Mouse (Mus musculus): ENCODE results near the gene 1700003F12Rik. TPM values are rescaled to one million over a fixed set of nuclear protein-coding genes. Genes with fewer than 3 reads are reported as not detected.

Gene 1700003F12Rik
- polyA plus RNA-seq, 1 experiment from 2014 or later = 3.2 TPM

DNA sequence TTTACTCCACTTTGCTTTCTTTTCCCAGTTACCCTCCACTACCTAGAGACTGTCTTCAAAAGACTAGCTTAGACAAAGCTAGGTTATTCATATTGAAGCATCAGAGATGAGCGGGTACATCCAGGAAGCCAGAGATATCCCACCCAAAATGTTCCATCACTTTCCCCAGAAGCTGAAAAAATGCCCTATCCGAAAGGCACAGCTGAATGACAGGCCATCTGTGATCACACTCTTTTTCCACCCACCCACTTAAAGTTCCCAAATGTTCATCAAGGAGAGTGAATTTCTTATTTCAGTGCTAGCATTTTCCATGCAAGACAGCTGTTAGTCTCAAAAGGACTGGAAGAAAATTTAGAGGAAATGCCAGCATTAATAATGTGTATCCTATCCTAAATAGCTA, 21.6 kb upstream of the 1700003F12Rik start:
- H3K9me3 ChIP-seq = no peaks in the 10 kb centered on the region
- H3K27ac ChIP-seq = no peak overlapping the region
- H3K27me3 ChIP-seq (replicated peaks) = no peaks in the 10 kb centered on the region
- no peak overlapping the region for H3K9ac ChIP-seq
- no peak overlapping the region for H3K4me2 ChIP-seq (replicated peaks)
- H3K36me3 ChIP-seq = peaks cover 54% of the 10 kb centered on the region
- no peaks in the 10 kb centered on the region for H3K4me1 ChIP-seq
- no peak for ATAC-seq (ENCODE audit: low FRiP score, low read depth)
- WGBS = 92% methylated on average over 2 of the region's 2 CpGs
- H3K4me3 ChIP-seq = no peak overlapping the region

GRCm38 (mm10) chr2:154526531-154526930, 20.4 kb upstream of the 1700003F12Rik start:
- no peak overlapping the region for H3K4me3 ChIP-seq
- H3K4me2 ChIP-seq (replicated peaks) = no peak overlapping the region
- no peaks in the 10 kb centered on the region for H3K27me3 ChIP-seq (replicated peaks)
- H3K27ac ChIP-seq = no peak overlapping the region
- peaks cover 60% of the 10 kb centered on the region for H3K36me3 ChIP-seq
- H3K9me3 ChIP-seq = no peaks in the 10 kb centered on the region
- no peaks in the 10 kb centered on the region for H3K4me1 ChIP-seq
- no peak for ATAC-seq (ENCODE audit: low FRiP score, low read depth)
- WGBS = 92% methylated on average over 3 of the region's 3 CpGs
- no peak overlapping the region for H3K9ac ChIP-seq

DNA sequence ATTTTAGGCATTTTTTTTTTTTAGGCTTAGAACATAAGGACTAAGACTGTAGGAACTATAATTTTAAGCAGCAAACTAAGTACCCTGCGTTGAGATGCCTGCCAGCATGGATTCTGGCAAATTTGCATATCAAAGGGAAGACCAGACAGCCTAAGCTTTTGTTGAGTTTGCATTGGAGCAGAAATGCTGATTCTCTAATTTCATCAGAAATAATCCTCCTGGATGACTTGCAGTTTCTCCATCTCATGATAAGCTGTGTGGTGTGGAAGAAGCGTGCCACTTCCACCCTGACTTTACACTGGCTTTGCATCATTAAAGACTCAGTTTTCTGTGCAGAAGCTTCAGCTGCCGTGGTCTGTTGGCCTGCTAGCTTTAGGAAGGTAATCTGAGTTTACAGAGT, 14.0 kb upstream of the 1700003F12Rik start:
- no peak for ATAC-seq (ENCODE audit: low FRiP score, low read depth)
- Histone ChIP-seq H3K36me3 (peaks cover 71% of the 10 kb centered on the region), H3K27me3 (replicated peaks) (no peaks in the 10 kb centered on the region), H3K27ac (no peak overlapping the region), H3K4me1 (peaks cover 8% of the 10 kb centered on the region; the same call in 1 of the 2 replicates), H3K9ac (no peak overlapping the region), H3K9me3 (no peaks in the 10 kb centered on the region), H3K4me3 (no peak overlapping the region), H3K4me2 (replicated peaks) (no peak overlapping the region)
- WGBS = 53% methylated on average over 3 of the region's 3 CpGs

GRCm38 (mm10) chr2:154534704-154535270, 12.1 kb upstream of the 1700003F12Rik start:
- peaks cover 22% of the 10 kb centered on the region; the same call in 1 of the 2 replicates for H3K4me1 ChIP-seq
- WGBS = 94% methylated on average over 12 of the region's 12 CpGs
- no peak overlapping the region for H3K4me3 ChIP-seq
- H3K4me2 ChIP-seq (replicated peaks) = no peak overlapping the region
- H3K27me3 ChIP-seq (replicated peaks) = no peaks in the 10 kb centered on the region
- peaks cover 58% of the 10 kb centered on the region for H3K36me3 ChIP-seq
- H3K9ac ChIP-seq = no peak overlapping the region
- H3K27ac ChIP-seq = no peak overlapping the region
- ATAC-seq (ENCODE audit: low FRiP score, low read depth) = no peak
- no peaks in the 10 kb centered on the region for H3K9me3 ChIP-seq

DNA sequence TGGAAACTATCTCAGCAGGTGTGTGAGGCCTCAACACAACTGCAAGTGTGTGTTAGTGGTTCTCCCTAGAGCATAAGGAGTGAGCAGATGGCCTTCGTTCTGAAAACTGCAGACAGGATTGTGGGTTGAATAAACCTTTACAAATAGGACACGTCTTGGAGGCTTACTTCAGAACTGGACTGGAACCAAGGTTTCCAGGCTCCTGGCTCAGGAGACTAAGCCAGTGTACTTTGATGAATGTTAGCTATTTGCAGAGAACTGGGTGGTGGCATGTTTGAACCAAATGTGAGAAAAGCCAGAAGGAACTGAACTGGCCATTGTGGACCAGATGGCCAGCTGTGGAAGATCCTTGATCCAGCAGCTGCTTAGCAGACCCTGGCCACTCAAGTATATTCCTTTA, 8.6 kb upstream of the 1700003F12Rik start:
- Histone ChIP-seq H3K4me1 (peaks cover 20% of the 10 kb centered on the region; the same call in 1 of the 2 replicates), H3K27me3 (replicated peaks) (no peaks in the 10 kb centered on the region), H3K9ac (no peak overlapping the region), H3K27ac (no peak overlapping the region), H3K4me2 (replicated peaks) (no peak overlapping the region), H3K4me3 (no peak overlapping the region), H3K36me3 (peaks cover 37% of the 10 kb centered on the region), H3K9me3 (no peaks in the 10 kb centered on the region)
- 0 out of 2 replicates have a peak, but pooled peaks have one; percentile 25 for ATAC-seq (ENCODE audit: low FRiP score, low read depth)
- 67% methylated on average over 2 of the region's 2 CpGs for WGBS

DNA sequence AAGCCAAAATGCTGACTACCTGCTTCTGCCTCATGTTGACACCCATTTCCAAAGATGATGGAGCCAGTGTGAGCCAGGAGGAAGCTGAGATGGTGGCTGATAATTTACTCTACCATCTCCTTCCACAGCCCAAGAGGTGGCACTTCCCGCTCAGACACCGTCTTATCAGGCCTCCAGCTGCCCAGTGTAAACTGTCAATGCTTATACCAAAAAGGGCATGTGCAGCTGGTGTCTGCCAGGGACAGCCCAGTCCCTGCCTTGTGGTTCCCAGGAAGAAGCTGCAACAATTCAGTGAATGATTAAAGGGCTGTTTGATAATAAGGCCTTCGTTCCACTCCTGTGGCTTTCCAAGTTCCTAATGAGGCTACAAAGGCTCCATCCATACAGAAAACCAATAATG, 8.2 kb upstream of the 1700003F12Rik start:
- Histone ChIP-seq H3K4me3 (no peak overlapping the region), H3K36me3 (peaks cover 35% of the 10 kb centered on the region), H3K9ac (no peak overlapping the region), H3K4me1 (peaks cover 20% of the 10 kb centered on the region; the same call in 1 of the 2 replicates), H3K27ac (no peak overlapping the region), H3K27me3 (replicated peaks) (no peaks in the 10 kb centered on the region), H3K9me3 (no peaks in the 10 kb centered on the region), H3K4me2 (replicated peaks) (no peak overlapping the region)
- peak; percentile 52 for ATAC-seq (ENCODE audit: low FRiP score, low read depth)
- 51% methylated on average over 3 of the region's 3 CpGs for WGBS

- peaks cover 27% of the 10 kb centered on the region for H3K36me3 ChIP-seq
- H3K27ac ChIP-seq = no peak overlapping the region
- no peak overlapping the region for H3K4me3 ChIP-seq
- WGBS = 73% methylated on average over 3 of the region's 3 CpGs
- H3K4me1 ChIP-seq = peaks cover 20% of the 10 kb centered on the region; the same call in 1 of the 2 replicates
- H3K4me2 ChIP-seq (replicated peaks) = no peak overlapping the region
- H3K9me3 ChIP-seq = no peaks in the 10 kb centered on the region
- H3K9ac ChIP-seq = no peak overlapping the region
- no peak for ATAC-seq (ENCODE audit: low FRiP score, low read depth)
- H3K27me3 ChIP-seq (replicated peaks) = no peaks in the 10 kb centered on the region
These were observed 7.2 kb upstream of the 1700003F12Rik start for GRCm38 (mm10) chr2:154539720-154540119.

GRCm38 (mm10) chr2:154541630-154542029, 5.3 kb upstream of the 1700003F12Rik start:
- Histone ChIP-seq H3K27me3 (replicated peaks) (no peaks in the 10 kb centered on the region), H3K9me3 (no peaks in the 10 kb centered on the region), H3K27ac (no peak overlapping the region), H3K4me1 (peaks cover 20% of the 10 kb centered on the region; the same call in 1 of the 2 replicates), H3K9ac (no peak overlapping the region), H3K4me3 (no peak overlapping the region), H3K36me3 (peaks cover 13% of the 10 kb centered on the region; the same call in 1 of the 2 replicates), H3K4me2 (replicated peaks) (no peak overlapping the region)
- 77% methylated on average over 2 of the region's 2 CpGs for WGBS
- ATAC-seq (ENCODE audit: low FRiP score, low read depth) = no peak

DNA sequence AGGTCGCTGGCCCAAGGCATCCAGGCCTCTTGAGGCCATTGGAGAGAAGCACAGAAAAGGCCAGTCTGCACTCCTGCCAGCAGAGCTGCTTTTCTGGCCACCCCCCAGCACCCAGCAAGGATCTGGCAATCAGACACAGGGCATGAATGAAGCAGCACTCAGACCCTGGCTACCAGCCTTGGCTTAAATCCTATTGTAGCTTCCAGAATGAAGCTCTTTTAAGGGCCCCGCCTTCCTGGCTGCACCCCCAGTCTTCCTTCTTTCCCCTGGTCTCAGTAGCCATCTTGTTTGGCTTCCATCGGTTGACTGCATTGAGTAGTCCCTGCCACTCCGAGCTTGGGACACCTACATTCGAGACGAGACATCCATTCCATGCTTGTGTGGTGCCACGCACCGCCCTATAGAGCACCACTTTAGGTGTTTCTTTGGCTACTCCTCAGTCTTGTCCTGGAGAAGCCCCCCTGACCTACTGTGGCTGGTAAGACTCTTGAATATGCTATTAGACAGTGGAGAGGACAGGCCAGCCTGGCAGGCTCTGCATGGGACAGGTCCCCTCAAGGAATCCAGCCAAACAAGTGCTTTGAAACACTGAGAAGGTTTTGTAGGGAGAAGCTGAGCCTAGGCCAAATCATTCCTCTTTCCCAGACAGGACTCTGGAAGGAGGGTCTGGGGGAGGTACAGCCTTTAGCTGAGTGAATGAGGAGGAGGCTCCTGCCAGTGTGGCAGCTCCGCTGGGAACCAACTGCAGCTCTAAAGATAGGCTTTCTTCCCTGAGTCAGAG, 3.1 kb upstream of the 1700003F12Rik start:
- no peak overlapping the region for H3K27ac ChIP-seq
- H3K4me3 ChIP-seq = no peak overlapping the region
- 91% methylated on average over 9 of the region's 9 CpGs for WGBS
- no peaks in the 10 kb centered on the region for H3K9me3 ChIP-seq
- no peak for ATAC-seq (ENCODE audit: low FRiP score, low read depth)
- H3K27me3 ChIP-seq (replicated peaks) = no peaks in the 10 kb centered on the region
- H3K36me3 ChIP-seq = 0 out of 2 replicates have a peak, but pooled peaks cover 3% of the 10 kb centered on the region
- no peak overlapping the region for H3K9ac ChIP-seq
- H3K4me2 ChIP-seq (replicated peaks) = no peak overlapping the region
- peaks cover 6% of the 10 kb centered on the region; the same call in 1 of the 2 replicates for H3K4me1 ChIP-seq

GRCm38 (mm10) chr2:154548688-154549087, 1.8 kb downstream of the 1700003F12Rik start:
- peak; percentile 12; the same call in 1 of the 2 replicates for ATAC-seq (ENCODE audit: low FRiP score, low read depth)
- peak overlapping the region; percentile 85; the same call in 1 of the 2 replicates for H3K4me2 ChIP-seq (replicated peaks)
- no peak overlapping the region for H3K27ac ChIP-seq
- WGBS = 31% methylated on average over 3 of the region's 3 CpGs
- no peaks in the 10 kb centered on the region for H3K9me3 ChIP-seq
- H3K27me3 ChIP-seq (replicated peaks) = peaks cover 13% of the 10 kb centered on the region
- 0 out of 2 replicates have a peak, but pooled peaks cover 3% of the 10 kb centered on the region for H3K36me3 ChIP-seq
- H3K4me3 ChIP-seq = no peak overlapping the region
- H3K9ac ChIP-seq = no peak overlapping the region
- H3K4me1 ChIP-seq = peaks cover 22% of the 10 kb centered on the region

DNA sequence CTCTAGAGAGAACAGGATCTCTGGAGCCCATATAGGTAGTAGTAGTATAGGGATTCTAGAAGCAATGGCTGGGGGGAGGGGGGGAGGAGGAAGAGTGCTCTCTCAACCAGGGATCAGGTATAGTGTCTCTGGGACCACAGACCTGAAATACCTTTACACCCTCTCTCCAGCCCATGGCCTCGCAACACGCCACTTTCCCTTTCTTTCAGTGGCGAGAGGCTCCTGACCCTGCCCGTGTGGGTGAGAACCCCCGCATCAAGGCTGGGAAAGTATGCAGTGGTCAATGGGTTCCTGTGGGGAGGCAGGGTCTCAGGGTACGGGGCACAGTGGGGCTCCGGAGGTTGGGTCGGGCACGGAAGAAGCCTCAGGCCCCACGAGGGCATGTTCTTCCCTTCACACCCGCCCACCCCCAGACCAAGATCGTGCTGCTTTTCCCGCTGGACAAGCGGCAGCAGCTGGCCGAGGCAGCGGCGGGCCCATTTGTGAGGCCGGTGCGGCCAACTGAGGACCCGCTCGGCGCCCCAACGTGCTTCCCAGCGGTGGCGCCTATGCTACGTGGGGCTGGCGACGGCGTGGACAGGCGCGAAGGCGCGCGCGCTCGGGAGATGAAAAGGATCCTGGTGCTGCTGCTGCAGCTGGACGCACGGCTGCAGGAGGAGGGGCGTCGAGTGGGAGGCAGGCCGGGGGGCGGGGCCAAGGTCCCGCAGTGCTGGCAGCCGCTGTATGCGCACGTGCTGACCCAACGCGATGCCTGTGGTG, 2.4 kb downstream of the 1700003F12Rik start:
- Histone ChIP-seq H3K27me3 (replicated peaks) (peaks cover 13% of the 10 kb centered on the region), H3K4me2 (replicated peaks) (peak overlapping the region; percentile 85), H3K27ac (no peak overlapping the region), H3K36me3 (0 out of 2 replicates have a peak, but pooled peaks cover 3% of the 10 kb centered on the region), H3K4me1 (peaks cover 22% of the 10 kb centered on the region), H3K4me3 (peak overlapping the region; percentile 34), H3K9me3 (no peaks in the 10 kb centered on the region), H3K9ac (peak overlapping the region; percentile 65)
- ATAC-seq (ENCODE audit: low FRiP score, low read depth) = peak; percentile 67
- 2% methylated on average over 48 of the region's 48 CpGs for WGBS

- no peak overlapping the region for H3K27ac ChIP-seq
- 0 out of 2 replicates have a peak, but pooled peaks cover 1% of the 10 kb centered on the region for H3K36me3 ChIP-seq
- H3K9ac ChIP-seq = no peak overlapping the region
- no peak for ATAC-seq (ENCODE audit: low FRiP score, low read depth)
- peaks cover 13% of the 10 kb centered on the region for H3K27me3 ChIP-seq (replicated peaks)
- H3K4me3 ChIP-seq = peak overlapping the region; percentile 34
- H3K4me2 ChIP-seq (replicated peaks) = peak overlapping the region; percentile 85
- WGBS = 17% methylated on average over 20 of the region's 20 CpGs
- H3K4me1 ChIP-seq = peaks cover 22% of the 10 kb centered on the region
- no peaks in the 10 kb centered on the region for H3K9me3 ChIP-seq
These were observed 3.0 kb downstream of the 1700003F12Rik start for GRCm38 (mm10) chr2:154549886-154550189.
